Mouse (Mus musculus) bone marrow, adult 2 months (tissue): Measurements from ENCODE around the gene Rpl28. TPM values are rescaled to one million over a fixed set of nuclear protein-coding genes. Genes with fewer than 3 reads are reported as not detected.

Experiments used
- H3K27ac ChIP-seq: fragments of 200-500 bp; 2 replicates; pipeline ENCODE4 v1.5.1; 2012; ENCODE audit warnings: low read depth, mild to moderate bottlenecking, control low read depth, inconsistent platforms, low read length; ENCODE audit not compliant: control insufficient read depth, poor library complexity, insufficient read depth
- H3K4me1 ChIP-seq: fragments of 200-500 bp; 2 replicates; pipeline ENCODE4 v1.6.1; 2011; ENCODE audit warnings: low read length; ENCODE audit not compliant: control insufficient read depth, insufficient read depth
- H3K4me3 ChIP-seq: fragments of 200-500 bp; replicated peaks from 2 replicates; pipeline ENCODE3; 2011; ENCODE audit warnings: mild to moderate bottlenecking, low read depth, low read length, control low read depth; ENCODE audit not compliant: control insufficient read depth
- CTCF ChIP-seq: fragments of 200-500 bp; IDR thresholded peaks from 2 replicates; pipeline ENCODE4 v1.5.1; 2011; ENCODE audit warnings: low read length, control low read depth; ENCODE audit not compliant: control insufficient read depth, insufficient read depth
- POLR2A ChIP-seq: fragments of 200-500 bp; IDR thresholded peaks from 2 replicates; pipeline ENCODE4 v1.6.1; 2011; ENCODE audit warnings: low read depth, mild to moderate bottlenecking, control low read depth, low read length, borderline replicate concordance; ENCODE audit not compliant: control insufficient read depth
- WGBS: fragments of 180-500 bp; shearing (Covaris S2); methylation state at CpG from one replicate; pipeline ENCODE4 v1.1.7; 2018; 5-methylcytosine and 5-hydroxymethylcytosine counted together
- polyA plus RNA-seq: library from polyadenylated mRNA; stranded (reverse); fragments of >200 nt; gene quantifications from 2 replicates; pipeline ENCODE4 v1.2.4, GENCODE M21; 2011; ENCODE audit warnings: low replicate concordance; ENCODE audit not compliant: missing spikeins, insufficient read depth, insufficient read length

Gene Rpl28
- polyA plus RNA-seq: 441 and 887 TPM in 2 replicates

DNA sequence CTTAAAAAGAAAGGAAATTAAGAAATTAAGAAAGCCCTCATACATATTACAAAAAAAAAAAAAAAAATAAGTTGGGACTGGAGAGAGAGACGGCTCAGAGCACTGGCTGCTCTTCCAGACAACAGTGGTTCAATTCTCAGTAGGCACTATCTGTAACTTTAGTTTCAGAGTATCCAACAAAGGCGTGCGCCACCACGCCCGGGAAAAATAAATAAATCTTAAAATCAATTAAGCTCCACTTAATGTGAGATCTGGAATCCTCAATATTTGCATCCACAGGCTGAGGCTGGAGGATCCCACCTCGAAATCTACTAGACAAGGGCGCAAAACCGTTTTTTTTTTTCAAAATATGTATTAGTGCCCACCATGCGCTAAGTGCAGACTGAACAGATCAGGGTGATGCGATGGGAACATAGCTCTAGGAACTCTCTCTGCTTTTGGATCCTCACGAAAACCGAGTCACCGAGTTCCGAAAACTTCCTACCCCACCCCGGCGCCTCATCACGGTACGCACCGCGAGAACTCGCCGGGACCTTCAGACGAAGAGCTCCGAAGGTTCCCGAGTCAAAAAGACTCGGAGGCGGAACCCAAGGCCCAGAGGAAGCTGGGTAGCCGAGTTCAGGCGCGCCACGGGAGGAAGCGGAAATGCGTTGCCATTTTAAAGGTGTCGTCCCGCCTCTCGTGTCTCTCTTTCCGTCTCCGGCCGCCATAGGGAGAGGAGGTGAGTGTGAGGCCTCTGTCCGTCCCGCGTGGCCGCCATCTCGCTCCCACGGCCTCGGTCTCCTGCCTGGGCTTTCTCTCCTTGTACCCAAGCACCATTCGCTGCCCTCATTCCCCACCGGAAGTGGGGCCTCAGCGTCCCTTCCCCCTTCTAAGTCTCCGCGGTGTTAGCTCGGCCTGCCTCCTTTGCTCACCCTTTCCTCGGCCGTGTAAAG, at the start of gene Rpl28:
TSS of gene Rpl28 (plus strand) at position 597 of the 935 bp plus-strand sequence.
- H3K27ac ChIP-seq: peak within 1 kb of the TSS; percentile 90
- WGBS: 1% methylated on average over 54 of the region's 54 CpGs
- H3K4me3 ChIP-seq: peak within 1 kb of the TSS; percentile 100
- TF ChIP-seq POLR2A: peak; percentile 95
- 0 out of 2 replicates have a peak, but pooled peaks have one; percentile 16 for TF ChIP-seq CTCF
- H3K4me1 ChIP-seq: peaks cover 2% of the 10 kb centered on the region; the same call in 1 of the 2 replicates

DNA sequence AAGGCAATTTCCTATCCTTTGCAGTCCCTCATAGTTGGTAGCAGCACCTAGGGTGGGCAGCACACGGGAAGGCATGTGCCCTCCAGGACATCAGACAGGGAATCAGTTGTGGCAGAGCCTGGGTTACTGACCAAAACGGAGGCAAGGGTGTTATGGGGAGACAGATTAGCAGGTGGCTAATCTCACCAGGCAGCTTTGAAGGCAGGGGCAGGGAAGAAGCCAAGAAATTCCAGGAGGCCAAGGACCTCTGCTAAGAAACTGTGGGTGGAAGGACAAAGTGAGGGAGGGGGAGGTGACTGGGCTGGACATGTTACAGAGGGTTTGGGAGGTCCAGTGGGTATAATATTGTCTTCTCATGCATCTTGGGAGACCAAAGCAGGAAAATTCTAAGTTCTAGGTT, 49.3 kb upstream of the Rpl28 start:
- H3K4me3 ChIP-seq: no peak overlapping the region
- WGBS: 63% methylated on average over 2 of the region's 2 CpGs
- H3K27ac ChIP-seq: no peak overlapping the region

DNA sequence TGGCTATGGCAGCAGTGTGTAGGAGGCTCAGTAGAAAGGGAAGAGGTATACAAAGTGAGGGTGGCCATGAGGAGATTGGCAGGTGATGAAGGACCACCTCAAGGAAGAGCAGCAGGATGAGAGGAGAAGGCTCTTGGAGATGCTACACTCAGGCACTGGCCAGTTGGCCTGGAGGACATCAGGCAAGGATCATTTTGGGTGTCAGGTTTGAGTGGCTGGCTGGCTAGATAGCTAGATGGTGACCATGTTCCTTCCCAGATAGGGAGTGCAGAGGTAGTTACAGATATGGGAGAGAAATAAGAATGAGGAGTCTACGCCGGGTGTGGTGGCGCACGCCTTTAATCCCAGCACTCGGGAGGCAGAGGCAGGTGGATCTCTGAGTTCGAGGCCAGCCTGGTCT, 47.8 kb upstream of the Rpl28 start:
- Histone ChIP-seq H3K27ac (0 out of 2 replicates have a peak overlapping the region, but pooled peaks have one; percentile 19), H3K4me3 (no peak overlapping the region), H3K4me1 (peaks cover 11% of the 10 kb centered on the region)
- 82% methylated on average over 6 of the region's 6 CpGs for WGBS
- TF ChIP-seq POLR2A (no peak), CTCF (no peak)

More for the DNA sequence above, 49.3 kb upstream of the Rpl28 start:
- TF ChIP-seq POLR2A (no peak), CTCF (no peak)
- H3K4me1 ChIP-seq: peaks cover 5% of the 10 kb centered on the region

DNA sequence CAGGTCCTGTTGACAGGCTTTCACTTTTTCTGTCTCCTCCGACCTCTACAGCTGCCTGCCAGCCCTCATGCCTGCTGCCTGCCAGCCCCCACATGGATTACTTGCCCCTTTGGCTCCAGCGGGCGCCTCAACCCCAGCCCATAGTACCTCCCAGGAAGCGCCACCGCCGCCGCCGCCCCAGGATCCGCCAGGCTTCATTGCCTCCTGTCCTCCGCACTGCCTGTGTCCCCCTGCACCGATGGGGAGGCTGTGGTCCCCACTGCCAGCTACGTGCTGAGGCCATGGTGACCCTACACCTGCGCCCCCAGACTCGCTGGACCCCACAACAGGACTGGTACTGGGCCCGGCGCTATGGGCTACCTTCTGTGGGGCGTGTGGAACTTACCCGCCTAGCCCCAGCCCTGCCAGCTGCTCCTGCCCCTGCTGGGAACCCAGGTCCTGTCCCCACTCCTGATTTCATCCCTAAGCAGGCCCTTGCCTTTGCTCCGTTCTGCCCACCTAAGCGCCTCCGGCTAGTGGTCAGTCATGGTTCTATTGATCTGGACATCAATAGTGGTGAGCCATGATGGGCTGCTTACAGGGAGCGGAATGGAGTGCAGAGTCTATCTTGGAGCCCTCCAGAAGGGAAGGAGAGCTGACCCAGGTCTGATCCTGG, 46.2 kb upstream of the Rpl28 start:
- TF ChIP-seq POLR2A (no peak), CTCF (no peak)
- Histone ChIP-seq H3K4me3 (no peak overlapping the region), H3K4me1 (peaks cover 11% of the 10 kb centered on the region), H3K27ac (peak overlapping the region; percentile 16; the same call in 1 of the 2 replicates)
- 88% methylated on average over 22 of the region's 22 CpGs for WGBS

DNA sequence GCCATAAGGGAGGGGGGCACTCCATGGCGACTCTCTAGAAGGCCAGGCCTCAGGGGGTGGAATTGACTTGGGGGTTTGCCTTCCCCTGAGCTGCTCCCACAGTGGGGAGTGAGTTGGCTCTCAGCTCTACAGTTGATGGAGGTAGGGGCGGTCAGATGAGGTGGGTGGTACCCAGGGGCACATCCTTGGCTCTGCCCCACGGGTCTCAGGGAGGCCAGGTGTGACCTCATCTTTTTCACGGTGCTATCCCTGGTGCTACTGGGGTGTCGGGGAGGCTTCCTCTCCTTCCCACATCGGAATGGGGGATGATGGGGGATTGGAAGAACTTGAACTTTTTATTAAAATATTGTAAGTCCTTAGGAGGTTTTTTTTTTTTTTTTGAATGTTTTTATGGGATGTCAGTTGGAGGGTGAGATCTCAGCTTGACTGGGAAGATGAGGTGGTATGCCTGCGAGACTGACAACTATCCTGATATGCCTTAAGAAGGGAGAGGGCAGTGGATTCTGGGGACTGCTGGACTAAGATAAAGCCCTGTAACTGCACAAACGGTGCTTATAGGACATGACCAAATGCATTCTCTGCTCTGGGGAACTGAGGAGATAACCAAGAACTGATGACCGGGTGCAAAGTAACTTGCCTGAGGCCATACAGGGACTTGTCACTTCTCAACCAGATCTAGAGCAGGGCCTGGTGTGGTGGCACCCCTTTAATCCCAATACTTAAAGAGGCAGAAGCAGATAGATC, 45.3 kb upstream of the Rpl28 start:
- Histone ChIP-seq H3K27ac (peak overlapping the region; percentile 53), H3K4me1 (peaks cover 11% of the 10 kb centered on the region), H3K4me3 (no peak overlapping the region)
- 65% methylated on average over 9 of the region's 9 CpGs for WGBS
- TF ChIP-seq POLR2A (no peak), CTCF (no peak)

DNA sequence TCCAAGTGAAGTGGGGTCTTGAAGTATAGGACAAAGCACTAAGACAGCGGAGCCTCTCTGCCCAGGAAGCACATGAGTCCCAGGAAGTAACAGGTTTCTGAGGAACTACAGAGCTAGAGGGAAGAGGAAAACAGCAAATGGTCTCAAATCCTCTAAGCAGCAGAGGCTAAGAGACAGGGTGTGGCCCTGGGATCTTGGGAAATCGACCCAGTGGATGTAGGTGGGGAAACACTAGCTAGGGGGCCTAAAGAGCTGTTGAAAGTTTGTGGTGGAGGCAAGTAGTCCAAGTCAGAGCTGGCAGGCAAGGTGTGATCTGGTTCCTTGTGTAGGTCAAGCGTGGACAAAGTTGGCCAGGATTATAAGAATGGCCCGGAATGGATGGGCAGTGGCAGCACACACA, 44.4 kb upstream of the Rpl28 start:
- WGBS: 57% methylated on average over 4 of the region's 4 CpGs
- Histone ChIP-seq H3K4me3 (no peak overlapping the region), H3K4me1 (peaks cover 11% of the 10 kb centered on the region), H3K27ac (peak overlapping the region; percentile 40)
- TF ChIP-seq CTCF (no peak), POLR2A (no peak)

DNA sequence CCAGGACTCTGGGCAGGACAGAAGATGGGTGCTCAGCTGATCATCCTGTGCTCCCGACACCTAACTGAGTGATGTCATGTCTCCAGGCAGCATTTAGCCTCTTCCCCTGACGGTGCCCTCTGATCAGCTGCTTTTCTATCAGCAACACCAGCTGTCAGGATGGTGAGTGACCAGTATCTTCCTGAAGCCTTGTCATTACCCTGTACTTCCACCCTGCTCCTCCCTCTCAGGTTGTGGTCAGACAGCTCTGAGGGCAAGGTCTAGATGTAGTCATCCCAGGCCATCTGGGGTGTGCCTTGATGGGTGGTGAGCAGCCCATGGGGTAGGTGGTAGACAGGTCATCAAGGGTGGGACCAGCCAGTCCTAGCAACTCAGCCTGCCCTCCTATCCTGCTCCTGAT, 43.5 kb upstream of the Rpl28 start:
- no peak for TF ChIP-seq POLR2A
- TF ChIP-seq CTCF: no peak
- peaks cover 11% of the 10 kb centered on the region for H3K4me1 ChIP-seq
- 49% methylated on average over 2 of the region's 2 CpGs for WGBS
- H3K4me3 ChIP-seq: no peak overlapping the region
- H3K27ac ChIP-seq: peak overlapping the region; percentile 17; the same call in 1 of the 2 replicates
